Mouse (Mus musculus) kidney, adult 2 months (tissue): ENCODE data around the gene Uqcrc2. TPM values are rescaled to one million over a fixed set of nuclear protein-coding genes. Genes with fewer than 3 reads are reported as not detected.
A peak's percentile ranks its signal among the peaks of the same experiment; 100 is the strongest.

Experiments used
- DNase-seq: peaks from one replicate; pipeline ENCODE4 v3.0.0; 2021
- H3K27ac ChIP-seq: fragments of 200-500 bp; 2 replicates; pipeline ENCODE4 v1.5.1; 2012; ENCODE audit warnings: low read depth, low read length, control low read depth, inconsistent platforms; ENCODE audit not compliant: insufficient read depth
- H3K27me3 ChIP-seq: fragments of 200-500 bp; replicated peaks from 2 replicates; pipeline ENCODE4 v1.6.1; 2012; ENCODE audit warnings: mild to moderate bottlenecking, moderate library complexity, low read length, inconsistent platforms; ENCODE audit not compliant: control insufficient read depth, insufficient read depth
- H3K36me3 ChIP-seq: fragments of 200-500 bp; 2 replicates; pipeline ENCODE4 v1.6.1; 2012; ENCODE audit warnings: mild to moderate bottlenecking, moderate library complexity, low read length, inconsistent platforms; ENCODE audit not compliant: control insufficient read depth, insufficient read depth
- H3K4me1 ChIP-seq: fragments of 200-500 bp; 2 replicates; pipeline ENCODE4 v1.6.1; 2011; ENCODE audit warnings: low read length; ENCODE audit not compliant: control insufficient read depth, insufficient read depth
- H3K4me3 ChIP-seq: fragments of 200-500 bp; 2 replicates; pipeline ENCODE4 v1.5.1; 2011; ENCODE audit warnings: mild to moderate bottlenecking, low read depth, low read length, control low read depth; ENCODE audit not compliant: insufficient read depth
- CTCF ChIP-seq: fragments of 200-500 bp; conservative IDR thresholded peaks from 2 replicates; pipeline ENCODE4 v1.5.1; 2011; ENCODE audit warnings: low read depth, mild to moderate bottlenecking, control low read depth, low read length, moderate library complexity, mixed read lengths; ENCODE audit not compliant: insufficient read depth, insufficient read length
- POLR2A ChIP-seq: fragments of 200-500 bp; IDR thresholded peaks from one replicate; pipeline ENCODE4 v1.6.1; 2011; ENCODE audit warnings: low read depth, low read length, control low read depth
- WGBS: fragments of 180-500 bp; shearing (Covaris S2); methylation state at CpG from one replicate; pipeline ENCODE4 v1.1.7; 2018; 5-methylcytosine and 5-hydroxymethylcytosine counted together
- polyA plus RNA-seq: library from polyadenylated mRNA; depleted of rRNA; stranded (reverse); fragments of >200 nt; gene quantifications from 2 replicates; pipeline ENCODE4 v1.2.3, GENCODE M21; 2012

Gene Uqcrc2
- polyA plus RNA-seq, 1 experiment, result 275 TPM

DNA sequence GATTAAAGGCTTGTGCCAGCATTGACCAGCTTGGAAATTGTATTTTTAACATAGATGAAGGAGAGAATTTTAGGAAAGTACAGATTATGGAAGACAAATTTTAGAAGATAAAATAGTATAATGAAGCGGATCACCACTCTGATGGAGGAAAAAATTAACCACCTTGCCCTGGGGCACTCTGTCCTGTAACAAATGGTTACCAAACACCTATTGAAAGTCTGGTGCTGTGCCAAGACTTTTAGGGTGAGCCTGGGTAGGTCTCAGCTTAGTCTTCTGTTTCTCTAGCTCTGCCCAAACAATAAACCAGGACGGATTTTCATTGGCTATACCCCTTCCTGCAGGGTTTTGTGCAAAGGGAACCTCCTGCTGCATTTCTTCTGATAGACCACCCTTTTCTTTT is 36.3 kb downstream of the Uqcrc2 start:
- H3K36me3 ChIP-seq, result no peaks in the 10 kb centered on the region
- no peak overlapping the region for H3K27ac ChIP-seq
- WGBS, result 48% methylated on average over 2 of the region's 2 CpGs
- peak; percentile 57 for DNase-seq
- H3K27me3 ChIP-seq, result no peaks in the 10 kb centered on the region
- no peak overlapping the region for H3K4me3 ChIP-seq
- TF ChIP-seq POLR2A (no peak), CTCF (no peak)
- no peaks in the 10 kb centered on the region; the same call in 1 of the 2 replicates for H3K4me1 ChIP-seq

DNA sequence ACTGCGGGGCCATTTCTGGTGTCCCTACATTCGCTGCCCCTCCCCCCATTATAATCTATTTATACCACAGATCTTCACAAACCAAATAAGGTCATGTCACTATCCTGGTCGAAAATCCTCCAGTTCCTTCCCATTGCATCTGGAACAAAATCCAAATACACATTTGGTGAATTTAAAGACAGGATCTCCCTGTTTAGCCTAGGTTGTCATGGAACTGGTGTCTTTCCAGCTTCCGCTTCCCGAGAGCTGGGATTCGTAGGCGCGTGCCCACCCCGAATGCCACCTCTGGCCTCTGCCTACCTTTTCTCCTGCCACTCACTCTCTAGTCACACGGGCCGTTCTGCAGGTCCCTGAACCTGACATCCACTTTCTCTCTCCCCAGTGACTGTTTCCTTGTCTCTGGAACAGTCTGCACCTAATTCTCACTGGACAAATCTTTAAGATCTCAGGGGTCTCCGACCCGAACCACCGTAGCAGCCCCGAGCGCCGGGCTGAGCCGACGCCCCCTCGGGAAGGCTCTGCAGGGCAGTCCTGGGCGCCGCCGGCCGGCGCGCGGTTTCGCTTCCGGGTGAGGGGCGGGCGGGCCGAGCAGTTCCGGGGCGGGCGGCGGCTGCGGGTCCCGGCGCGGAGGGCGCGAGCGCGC is 42.1 kb downstream of the Uqcrc2 start, which contains the start of gene Mosmo:
Gene Mosmo (plus strand): TSS at position 618 of the 643 bp plus-strand sequence.
- H3K27me3 ChIP-seq, result no peaks in the 10 kb centered on the region
- peak within 1 kb of the TSS; percentile 74 for H3K4me3 ChIP-seq
- H3K27ac ChIP-seq, result peak within 1 kb of the TSS; percentile 40
- TF ChIP-seq CTCF (no peak), POLR2A (no peak)
- H3K4me1 ChIP-seq, result no peaks in the 10 kb centered on the region; the same call in none of the 2 replicates
- no peaks in the 10 kb centered on the region for H3K36me3 ChIP-seq
- peak; percentile 73 for DNase-seq
- WGBS, result under 1% methylated on average over 42 of the region's 44 CpGs

DNA sequence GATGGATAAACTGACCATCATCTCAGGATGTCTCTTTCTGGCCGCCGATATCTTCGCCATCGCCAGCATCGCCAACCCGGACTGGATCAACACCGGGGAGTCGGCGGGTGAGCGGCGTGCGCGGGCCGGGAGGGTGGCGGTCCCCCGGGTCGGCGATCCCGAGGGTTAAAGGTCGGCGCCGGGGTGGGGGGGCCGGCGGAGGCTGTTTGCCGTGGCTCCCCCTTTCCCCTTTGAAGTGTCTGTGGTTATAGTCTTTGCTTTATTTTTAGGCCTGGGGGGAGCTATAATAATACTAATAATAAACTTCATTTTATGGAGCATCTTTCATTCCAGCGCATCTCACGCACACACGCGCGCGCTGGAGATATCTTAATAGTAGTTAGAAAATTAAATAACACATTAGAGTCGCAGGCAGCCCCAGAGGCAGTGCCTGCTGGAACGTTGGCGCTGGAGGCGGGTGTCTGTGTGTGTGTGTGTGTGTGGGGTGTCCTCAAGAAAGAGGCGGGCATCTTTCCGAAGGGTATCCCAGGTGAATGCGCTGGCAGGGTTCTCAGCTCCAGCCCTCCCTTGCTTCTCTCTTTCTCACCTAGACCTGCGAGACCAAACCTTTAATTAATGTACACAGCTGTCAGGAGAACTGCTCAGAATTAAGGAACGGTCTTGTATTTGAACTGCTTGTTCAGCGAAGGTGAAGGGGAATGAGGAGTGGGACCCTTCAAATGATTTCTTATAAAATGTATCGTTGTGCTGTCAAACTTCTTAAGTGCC is 43.0 kb downstream of the Uqcrc2 start:
- TF ChIP-seq CTCF, result no peak
- TF ChIP-seq POLR2A, result no peak
- WGBS, result 1% methylated on average over 42 of the region's 42 CpGs
- Histone ChIP-seq H3K4me1 (peaks cover 4% of the 10 kb centered on the region), H3K27ac (no peak overlapping the region), H3K36me3 (no peaks in the 10 kb centered on the region), H3K27me3 (no peaks in the 10 kb centered on the region), H3K4me3 (peak overlapping the region; percentile 74)
- peak; percentile 37 for DNase-seq

DNA sequence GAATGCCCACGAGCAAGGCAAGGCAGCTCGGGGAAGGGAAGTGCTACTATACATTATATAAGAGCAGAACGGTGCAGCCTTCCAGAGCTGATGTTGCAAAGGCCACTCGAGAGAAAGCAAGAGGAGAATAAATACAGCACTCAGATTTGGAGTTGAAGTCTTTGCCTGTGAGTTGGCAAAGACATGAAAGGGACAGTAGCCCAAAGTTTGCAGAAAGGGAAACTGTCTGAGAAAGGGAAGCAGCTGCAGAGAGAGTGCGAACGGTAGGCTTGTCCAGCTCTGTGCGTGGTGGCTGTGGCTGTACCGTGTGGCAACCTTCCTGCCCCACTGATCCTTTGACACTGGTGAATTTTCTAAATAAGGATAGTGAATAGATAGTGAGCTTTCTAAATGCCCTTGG is 44.0 kb downstream of the Uqcrc2 start:
- H3K27me3 ChIP-seq, result no peaks in the 10 kb centered on the region
- no peak overlapping the region for H3K27ac ChIP-seq
- no peak for DNase-seq
- peaks cover 4% of the 10 kb centered on the region for H3K4me1 ChIP-seq
- WGBS, result 30% methylated on average over 8 of the region's 8 CpGs
- peak overlapping the region; percentile 15; the same call in 1 of the 2 replicates for H3K4me3 ChIP-seq
- no peak for TF ChIP-seq POLR2A
- TF ChIP-seq CTCF, result no peak
- H3K36me3 ChIP-seq, result no peaks in the 10 kb centered on the region

DNA sequence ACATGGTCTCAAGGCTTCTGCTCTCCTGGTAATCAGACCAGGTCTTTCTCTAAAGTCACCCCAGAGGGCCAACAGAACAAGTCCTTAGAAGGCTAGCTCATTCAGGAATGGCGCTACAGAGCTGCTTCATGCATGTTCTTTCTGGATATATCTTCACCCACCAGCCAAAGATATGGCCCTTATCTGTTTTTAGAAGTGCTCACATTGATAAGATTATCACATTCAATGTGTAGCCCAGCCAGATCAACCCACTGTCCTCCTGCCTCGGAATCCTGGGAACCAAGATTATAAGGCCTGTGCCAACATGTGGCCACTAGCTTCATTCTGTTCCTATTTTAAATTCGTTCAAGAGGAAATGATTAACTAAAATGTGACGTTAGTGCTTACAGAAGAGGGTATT is 47.0 kb downstream of the Uqcrc2 start:
- H3K27me3 ChIP-seq, result no peaks in the 10 kb centered on the region
- peaks cover 16% of the 10 kb centered on the region for H3K4me1 ChIP-seq
- H3K36me3 ChIP-seq, result no peaks in the 10 kb centered on the region
- WGBS, result 35% methylated on average over 4 of the region's 4 CpGs
- no peak overlapping the region for H3K27ac ChIP-seq
- TF ChIP-seq POLR2A (no peak), CTCF (no peak)
- H3K4me3 ChIP-seq, result no peak overlapping the region
- peak; percentile 18 for DNase-seq

DNA sequence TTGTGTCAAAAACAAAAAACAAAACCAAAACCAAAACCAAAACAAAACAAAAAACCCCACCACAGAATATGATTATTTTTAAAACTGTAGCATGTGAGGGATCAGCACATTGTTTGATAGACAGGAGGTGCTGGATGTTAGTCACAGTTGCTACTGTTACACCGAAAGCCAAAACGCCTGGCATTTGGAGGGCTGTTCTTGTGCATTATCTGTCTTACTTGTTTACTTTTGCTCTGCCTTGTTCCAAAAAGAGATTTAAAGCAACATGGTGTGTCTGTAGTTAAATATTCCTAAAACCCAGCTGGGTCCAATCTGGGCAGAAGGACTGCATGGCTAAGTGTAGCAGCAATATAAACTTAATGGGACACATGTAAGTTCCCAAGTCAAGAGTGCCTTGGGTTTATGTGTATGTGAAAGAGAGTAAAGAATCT is 49.8 kb downstream of the Uqcrc2 start:
- Histone ChIP-seq H3K27ac (no peak overlapping the region; the same call in 1 of the 2 replicates), H3K27me3 (no peaks in the 10 kb centered on the region), H3K4me1 (peaks cover 16% of the 10 kb centered on the region), H3K4me3 (no peak overlapping the region), H3K36me3 (no peaks in the 10 kb centered on the region)
- TF ChIP-seq CTCF (no peak), POLR2A (no peak)
- no peak for DNase-seq
- 54% methylated on average over 2 of the region's 2 CpGs for WGBS

DNA sequence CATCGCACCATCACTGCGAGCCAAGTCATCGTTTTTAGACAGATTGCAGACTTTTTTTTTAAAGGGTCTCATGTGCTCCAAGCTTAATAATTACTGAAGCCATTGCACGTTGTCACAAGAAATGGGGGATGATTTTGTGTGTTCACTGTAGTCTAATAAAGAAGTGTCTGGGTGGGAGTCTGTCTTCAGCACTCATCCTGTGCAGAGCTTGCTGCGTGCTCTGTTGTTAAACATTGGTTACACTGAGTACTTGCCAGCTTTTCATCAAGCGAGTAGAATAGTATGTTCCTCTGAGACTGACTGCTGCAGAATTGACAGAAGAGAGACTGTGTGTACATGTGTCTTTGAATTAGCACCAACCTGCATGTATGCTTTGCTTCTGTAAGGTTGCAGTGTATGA is 50.3 kb downstream of the Uqcrc2 start:
- 49% methylated on average over 6 of the region's 6 CpGs for WGBS

More for the DNA sequence above, 50.3 kb downstream of the Uqcrc2 start:
- no peak for TF ChIP-seq POLR2A
- TF ChIP-seq CTCF, result no peak
- H3K4me1 ChIP-seq, result peaks cover 16% of the 10 kb centered on the region
- H3K4me3 ChIP-seq, result no peak overlapping the region
- no peaks in the 10 kb centered on the region for H3K36me3 ChIP-seq
- H3K27me3 ChIP-seq, result no peaks in the 10 kb centered on the region
- H3K27ac ChIP-seq, result no peak overlapping the region; the same call in 1 of the 2 replicates
- DNase-seq, result no peak
